Mouse (Mus musculus): ENCODE data around the gene Cnnm4. TPM values are rescaled to one million over a fixed set of nuclear protein-coding genes. Genes with fewer than 3 reads are reported as not detected.
A peak's percentile ranks its signal among the peaks of the same experiment; 100 is the strongest.

The Cnnm4 gene
- polyA plus RNA-seq, 1 experiment, result 21.6 TPM

- H3K4me3 ChIP-seq, result no peak overlapping the region
- peak overlapping the region; percentile 56 for H3K4me2 ChIP-seq (ENCODE audit: low read depth)
- H3K27me3 ChIP-seq (ENCODE audit: control insufficient read depth, insufficient read depth, insufficient read length), result no peaks in the 10 kb centered on the region
- H3K36me3 ChIP-seq (ENCODE audit: control insufficient read depth, insufficient read depth), result no peaks in the 10 kb centered on the region
- TF ChIP-seq MYOG (IDR thresholded peaks at IDR 0.05; ENCODE audit: control insufficient read depth in 1 of 3, insufficient read depth in 1 of 3, insufficient read length in 2 of 3, low read depth in 2 of 3), result no peak
- TF ChIP-seq E2F4 (IDR thresholded peaks at IDR 0.05; ENCODE audit: insufficient read depth), result no peak
- TF ChIP-seq USF1 (IDR thresholded peaks at IDR 0.05; ENCODE audit: low read depth), result no peak
- TF ChIP-seq POLR2AphosphoS2 (IDR thresholded peaks at IDR 0.05; ENCODE audit: insufficient read length, low read depth), result no peak
- TF ChIP-seq TCF12 (IDR thresholded peaks at IDR 0.05; ENCODE audit: insufficient read depth, poor library complexity, severe bottlenecking), result no peak
- no peak for TF ChIP-seq TCF3 (IDR thresholded peaks at IDR 0.05; ENCODE audit: insufficient read length, low read depth)
- no peak for TF ChIP-seq REST (IDR thresholded peaks at IDR 0.05; ENCODE audit: insufficient read depth, insufficient read length)
- no peak for TF ChIP-seq SRF (IDR thresholded peaks at IDR 0.05; ENCODE audit: control insufficient read depth, insufficient read length, low read depth)
- TF ChIP-seq MYOD1 (IDR thresholded peaks at IDR 0.05; ENCODE audit: control insufficient read depth in 1 of 3, insufficient read length in 2 of 3, low read depth in 2 of 3), result no peak
- TF ChIP-seq CEBPB (IDR thresholded peaks at IDR 0.05; ENCODE audit: insufficient read depth, poor library complexity, severe bottlenecking), result no peak
- TF ChIP-seq MAX (IDR thresholded peaks at IDR 0.05; ENCODE audit: low read depth), result no peak
- TF ChIP-seq POLR2A (IDR thresholded peaks at IDR 0.05; ENCODE audit: insufficient read length, low read depth), result no peak
- H3ac ChIP-seq (ENCODE audit: control insufficient read depth, insufficient read length), result no peak overlapping the region
- H3K79me2 ChIP-seq (ENCODE audit: control insufficient read depth, insufficient read depth), result no peaks in the 10 kb centered on the region
Observed at GRCm38 (mm10) chr1:36457388-36458014, 13.9 kb upstream of the Cnnm4 start.

- Histone ChIP-seq H3ac (ENCODE audit: control insufficient read depth, insufficient read length) (no peak overlapping the region), H3K36me3 (ENCODE audit: control insufficient read depth, insufficient read depth) (no peaks in the 10 kb centered on the region), H3K79me2 (ENCODE audit: control insufficient read depth, insufficient read depth) (no peaks in the 10 kb centered on the region), H3K4me2 (ENCODE audit: low read depth) (no peak overlapping the region), H3K4me3 (no peak overlapping the region), H3K27me3 (ENCODE audit: control insufficient read depth, insufficient read depth, insufficient read length) (no peaks in the 10 kb centered on the region)
- TF ChIP-seq POLR2AphosphoS2 (IDR thresholded peaks at IDR 0.05; ENCODE audit: insufficient read length, low read depth), result no peak
- no peak for TF ChIP-seq MYOD1 (IDR thresholded peaks at IDR 0.05; ENCODE audit: control insufficient read depth in 1 of 3, insufficient read length in 2 of 3, low read depth in 2 of 3)
- no peak for TF ChIP-seq MYOG (IDR thresholded peaks at IDR 0.05; ENCODE audit: control insufficient read depth in 1 of 3, insufficient read depth in 1 of 3, insufficient read length in 2 of 3, low read depth in 2 of 3)
- no peak for TF ChIP-seq TCF12 (IDR thresholded peaks at IDR 0.05; ENCODE audit: insufficient read depth, poor library complexity, severe bottlenecking)
- TF ChIP-seq SRF (IDR thresholded peaks at IDR 0.05; ENCODE audit: control insufficient read depth, insufficient read length, low read depth), result no peak
- no peak for TF ChIP-seq TCF3 (IDR thresholded peaks at IDR 0.05; ENCODE audit: insufficient read length, low read depth)
- no peak for TF ChIP-seq POLR2A (IDR thresholded peaks at IDR 0.05; ENCODE audit: insufficient read length, low read depth)
- no peak for TF ChIP-seq REST (IDR thresholded peaks at IDR 0.05; ENCODE audit: insufficient read depth, insufficient read length)
- TF ChIP-seq E2F4 (IDR thresholded peaks at IDR 0.05; ENCODE audit: insufficient read depth), result no peak
- TF ChIP-seq USF1 (IDR thresholded peaks at IDR 0.05; ENCODE audit: low read depth), result no peak
- no peak for TF ChIP-seq CEBPB (IDR thresholded peaks at IDR 0.05; ENCODE audit: insufficient read depth, poor library complexity, severe bottlenecking)
- TF ChIP-seq MAX (IDR thresholded peaks at IDR 0.05; ENCODE audit: low read depth), result no peak
Observed at GRCm38 (mm10) chr1:36458169-36458568, 13.3 kb upstream of the Cnnm4 start.

- no peak overlapping the region for H3K4me2 ChIP-seq (ENCODE audit: low read depth)
- H3K27me3 ChIP-seq (ENCODE audit: control insufficient read depth, insufficient read depth, insufficient read length), result no peaks in the 10 kb centered on the region
- no peak overlapping the region for H3K4me3 ChIP-seq
- no peaks in the 10 kb centered on the region for H3K79me2 ChIP-seq (ENCODE audit: control insufficient read depth, insufficient read depth)
- no peak overlapping the region for H3ac ChIP-seq (ENCODE audit: control insufficient read depth, insufficient read length)
- H3K36me3 ChIP-seq (ENCODE audit: control insufficient read depth, insufficient read depth), result no peaks in the 10 kb centered on the region
- peak in 2 of 3 experiments; percentile 18 to 37 for TF ChIP-seq MYOG (IDR thresholded peaks at IDR 0.05; ENCODE audit: control insufficient read depth in 1 of 3, insufficient read depth in 1 of 3, insufficient read length in 2 of 3, low read depth in 2 of 3)
- TF ChIP-seq MYOD1 (IDR thresholded peaks at IDR 0.05; ENCODE audit: control insufficient read depth in 1 of 3, insufficient read length in 2 of 3, low read depth in 2 of 3), result peak in 1 of 3 experiments; percentile 32
- no peak for TF ChIP-seq SRF (IDR thresholded peaks at IDR 0.05; ENCODE audit: control insufficient read depth, insufficient read length, low read depth)
- no peak for TF ChIP-seq POLR2AphosphoS2 (IDR thresholded peaks at IDR 0.05; ENCODE audit: insufficient read length, low read depth)
- no peak for TF ChIP-seq CEBPB (IDR thresholded peaks at IDR 0.05; ENCODE audit: insufficient read depth, poor library complexity, severe bottlenecking)
- TF ChIP-seq POLR2A (IDR thresholded peaks at IDR 0.05; ENCODE audit: insufficient read length, low read depth), result no peak
- no peak for TF ChIP-seq TCF3 (IDR thresholded peaks at IDR 0.05; ENCODE audit: insufficient read length, low read depth)
- TF ChIP-seq REST (IDR thresholded peaks at IDR 0.05; ENCODE audit: insufficient read depth, insufficient read length), result no peak
Observed at GRCm38 (mm10) chr1:36461829-36462228, 9.6 kb upstream of the Cnnm4 start.

GRCm38 (mm10) chr1:36465641-36466160 lies 5.7 kb upstream of the Cnnm4 start:
- TF ChIP-seq USF1 (IDR thresholded peaks at IDR 0.05; ENCODE audit: low read depth) (no peak), MYOG (IDR thresholded peaks at IDR 0.05; ENCODE audit: control insufficient read depth in 1 of 3, insufficient read depth in 1 of 3, insufficient read length in 2 of 3, low read depth in 2 of 3) (no peak), SRF (IDR thresholded peaks at IDR 0.05; ENCODE audit: control insufficient read depth, insufficient read length, low read depth) (no peak), CEBPB (IDR thresholded peaks at IDR 0.05; ENCODE audit: insufficient read depth, poor library complexity, severe bottlenecking) (no peak)
- Histone ChIP-seq H3K4me3 (no peak overlapping the region), H3K79me2 (ENCODE audit: control insufficient read depth, insufficient read depth) (no peaks in the 10 kb centered on the region), H3K27me3 (ENCODE audit: control insufficient read depth, insufficient read depth, insufficient read length) (no peaks in the 10 kb centered on the region), H3K36me3 (ENCODE audit: control insufficient read depth, insufficient read depth) (no peaks in the 10 kb centered on the region), H3ac (ENCODE audit: control insufficient read depth, insufficient read length) (no peak overlapping the region), H3K4me2 (ENCODE audit: low read depth) (no peak overlapping the region)

Measured in myocyte (in vitro differentiated cells).